Mouse (Mus musculus): Measurements from ENCODE around the gene Psapl1. TPM values are rescaled to one million over a fixed set of nuclear protein-coding genes. Genes with fewer than 3 reads are reported as not detected.
"Not testable (repeated sequence)": the region's sequence is repeated elsewhere in the genome, so short reads cannot be mapped to it uniquely, and the experiment has no call there.

Psapl1 gene
- polyA plus RNA-seq, 1 experiment from 2014 or later = 0.08 TPM

- no peak overlapping the region for H3K4me2 ChIP-seq (ENCODE audit: low read depth, low read length)
- no peak for DNase-seq (ENCODE audit: low spot score)
Measured at GRCm38 (mm10) chr5:36230301-36230780, 26.5 kb downstream of the Psapl1 start.

GRCm38 (mm10) chr5:36237526-36237925 is 33.7 kb downstream of the Psapl1 start:
- H3K4me1 ChIP-seq (ENCODE audit: control insufficient read depth, insufficient read depth, low read length); H3K36me3 ChIP-seq (replicated peaks; ENCODE audit: control insufficient read depth, insufficient read depth, low read depth, low read length); H3K4me2 ChIP-seq (ENCODE audit: low read depth, low read length); H3K4me3 ChIP-seq (ENCODE audit: low read depth, low read length); DNase-seq (ENCODE audit: low spot score); H3K9ac ChIP-seq (replicated peaks; ENCODE audit: low read length); H3K9me3 ChIP-seq (replicated peaks; ENCODE audit: control insufficient read depth, low read length); H3K27ac ChIP-seq (replicated peaks; ENCODE audit: low read depth, low read length); H3K27me3 ChIP-seq (ENCODE audit: control insufficient read depth, insufficient read depth, low read length); ATAC-seq (replicated peaks; ENCODE audit: insufficient number of reproducible peaks, low FRiP score, low TSS enrichment, low read depth): not testable (repeated sequence)
- 95% methylated on average over 8 of the region's 10 CpGs for WGBS

More at GRCm38 (mm10) chr5:36230301-36230780, 26.5 kb downstream of the Psapl1 start:
- Histone ChIP-seq H3K4me3 (ENCODE audit: low read depth, low read length) (no peak overlapping the region), H3K9ac (replicated peaks; ENCODE audit: low read length) (no peak overlapping the region), H3K27me3 (ENCODE audit: control insufficient read depth, insufficient read depth, low read length) (no peaks in the 10 kb centered on the region), H3K27ac (replicated peaks; ENCODE audit: low read depth, low read length) (no peak overlapping the region), H3K36me3 (replicated peaks; ENCODE audit: control insufficient read depth, insufficient read depth, low read depth, low read length) (no peaks in the 10 kb centered on the region), H3K4me1 (ENCODE audit: control insufficient read depth, insufficient read depth, low read length) (no peaks in the 10 kb centered on the region), H3K9me3 (replicated peaks; ENCODE audit: control insufficient read depth, low read length) (no peaks in the 10 kb centered on the region)
- 0 out of 2 replicates have a peak, but pooled peaks have one; percentile 35 for ATAC-seq (replicated peaks; ENCODE audit: insufficient number of reproducible peaks, low FRiP score, low TSS enrichment, low read depth)
- 64% methylated on average over 9 of the region's 9 CpGs for WGBS

GRCm38 (mm10) chr5:36248022-36248421 is 44.2 kb downstream of the Psapl1 start:
- Histone ChIP-seq H3K27ac (replicated peaks; ENCODE audit: low read depth, low read length) (no peak overlapping the region), H3K4me3 (ENCODE audit: low read depth, low read length) (no peak overlapping the region), H3K36me3 (replicated peaks; ENCODE audit: control insufficient read depth, insufficient read depth, low read depth, low read length) (no peaks in the 10 kb centered on the region), H3K9ac (replicated peaks; ENCODE audit: low read length) (no peak overlapping the region), H3K4me2 (ENCODE audit: low read depth, low read length) (no peak overlapping the region), H3K27me3 (ENCODE audit: control insufficient read depth, insufficient read depth, low read length) (no peaks in the 10 kb centered on the region), H3K4me1 (ENCODE audit: control insufficient read depth, insufficient read depth, low read length) (no peaks in the 10 kb centered on the region), H3K9me3 (replicated peaks; ENCODE audit: control insufficient read depth, low read length) (no peaks in the 10 kb centered on the region)
- WGBS = 81% methylated on average over 3 of the region's 3 CpGs
- DNase-seq (ENCODE audit: low spot score) = no peak
- no peak for ATAC-seq (replicated peaks; ENCODE audit: insufficient number of reproducible peaks, low FRiP score, low TSS enrichment, low read depth)

- ATAC-seq (replicated peaks; ENCODE audit: insufficient number of reproducible peaks, low FRiP score, low TSS enrichment, low read depth) = no peak
- no peak overlapping the region for H3K27ac ChIP-seq (replicated peaks; ENCODE audit: low read depth, low read length)
- 86% methylated on average over 17 of the region's 17 CpGs for WGBS
Measured at GRCm38 (mm10) chr5:36252746-36253504, 49.1 kb downstream of the Psapl1 start.

GRCm38 (mm10) chr5:36254642-36255516 is 51.1 kb downstream of the Psapl1 start:
- ATAC-seq (replicated peaks; ENCODE audit: insufficient number of reproducible peaks, low FRiP score, low TSS enrichment, low read depth) (0 out of 2 replicates have a peak, but pooled peaks have one; percentile 16), DNase-seq (ENCODE audit: low spot score) (peak; percentile 74)

More at GRCm38 (mm10) chr5:36252746-36253504, 49.1 kb downstream of the Psapl1 start:
- H3K9me3 ChIP-seq (replicated peaks; ENCODE audit: control insufficient read depth, low read length) = no peaks in the 10 kb centered on the region
- no peaks in the 10 kb centered on the region for H3K4me1 ChIP-seq (ENCODE audit: control insufficient read depth, insufficient read depth, low read length)
- no peak overlapping the region for H3K4me2 ChIP-seq (ENCODE audit: low read depth, low read length)
- DNase-seq (ENCODE audit: low spot score) = no peak
- no peaks in the 10 kb centered on the region for H3K27me3 ChIP-seq (ENCODE audit: control insufficient read depth, insufficient read depth, low read length)
- no peak overlapping the region for H3K9ac ChIP-seq (replicated peaks; ENCODE audit: low read length)
- H3K36me3 ChIP-seq (replicated peaks; ENCODE audit: control insufficient read depth, insufficient read depth, low read depth, low read length) = no peaks in the 10 kb centered on the region
- no peak overlapping the region for H3K4me3 ChIP-seq (ENCODE audit: low read depth, low read length)

More at GRCm38 (mm10) chr5:36254642-36255516, 51.1 kb downstream of the Psapl1 start:
- no peaks in the 10 kb centered on the region for H3K36me3 ChIP-seq (replicated peaks; ENCODE audit: control insufficient read depth, insufficient read depth, low read depth, low read length)
- no peak overlapping the region; the same call in 1 of the 2 replicates for H3K27ac ChIP-seq (replicated peaks; ENCODE audit: low read depth, low read length)
- no peaks in the 10 kb centered on the region for H3K27me3 ChIP-seq (ENCODE audit: control insufficient read depth, insufficient read depth, low read length)
- H3K9me3 ChIP-seq (replicated peaks; ENCODE audit: control insufficient read depth, low read length) = no peaks in the 10 kb centered on the region
- H3K4me3 ChIP-seq (ENCODE audit: low read depth, low read length) = no peak overlapping the region
- 41% methylated on average over 18 of the region's 18 CpGs for WGBS
- H3K9ac ChIP-seq (replicated peaks; ENCODE audit: low read length) = no peak overlapping the region
- H3K4me2 ChIP-seq (ENCODE audit: low read depth, low read length) = no peak overlapping the region
- no peaks in the 10 kb centered on the region for H3K4me1 ChIP-seq (ENCODE audit: control insufficient read depth, insufficient read depth, low read length)

Other genes starting within 250 kb of the Psapl1 start
- gene Sorcs2, start 194.1 kb downstream of the Psapl1 start, polyA plus RNA-seq (2014; fragmentation: Nextera tagmentation; extraction: Ambion mirVana) = 4.6 and 6.4 TPM in 2 replicates